Mouse (Mus musculus): ENCODE results near the gene Zbed4.
"Not testable (repeated sequence)": the region's sequence is repeated elsewhere in the genome, so short reads cannot be mapped to it uniquely, and the experiment has no call there.

Gene Zbed4

DNA sequence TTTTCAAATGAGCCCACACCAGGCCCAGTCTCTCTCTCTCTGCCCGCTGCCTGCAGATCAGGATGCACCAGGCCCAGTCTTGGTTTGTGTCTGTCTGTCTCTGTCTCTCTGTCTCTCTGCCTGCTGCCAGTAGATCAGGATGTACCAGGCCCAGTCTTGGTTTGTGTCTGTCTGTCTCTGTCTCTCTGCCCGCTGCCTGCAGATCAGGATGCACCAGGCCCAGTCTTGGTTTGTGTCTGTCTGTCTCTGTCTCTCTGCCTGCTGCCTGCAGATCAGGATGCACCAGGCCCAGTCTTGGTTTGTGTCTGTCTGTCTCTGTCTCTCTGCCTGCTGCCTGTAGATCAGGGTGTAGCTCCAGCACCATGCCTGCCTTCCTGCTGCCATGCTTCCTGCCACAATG, 62.4 kb downstream of the Zbed4 start:
- not testable (repeated sequence) for DNase-seq

- peak; percentile 31 for DNase-seq
Measured at GRCm38 (mm10) chr15:88814411-88815047, 63.1 kb downstream of the Zbed4 start.

- DNase-seq, result no peak
Measured at GRCm38 (mm10) chr15:88815196-88815700, 63.8 kb downstream of the Zbed4 start.

GRCm38 (mm10) chr15:88819026-88819905, 67.8 kb downstream of the Zbed4 start, which contains the start of the genes Alg12 and Creld2:
Gene Alg12, minus strand, starts transcription at chr15:88819318.
Gene Creld2, plus strand, starts transcription at chr15:88819646.
- peak; percentile 99 for DNase-seq

GRCm38 (mm10) chr15:88819906-88820303, 68.4 kb downstream of the Zbed4 start:
- DNase-seq, result no peak

DNA sequence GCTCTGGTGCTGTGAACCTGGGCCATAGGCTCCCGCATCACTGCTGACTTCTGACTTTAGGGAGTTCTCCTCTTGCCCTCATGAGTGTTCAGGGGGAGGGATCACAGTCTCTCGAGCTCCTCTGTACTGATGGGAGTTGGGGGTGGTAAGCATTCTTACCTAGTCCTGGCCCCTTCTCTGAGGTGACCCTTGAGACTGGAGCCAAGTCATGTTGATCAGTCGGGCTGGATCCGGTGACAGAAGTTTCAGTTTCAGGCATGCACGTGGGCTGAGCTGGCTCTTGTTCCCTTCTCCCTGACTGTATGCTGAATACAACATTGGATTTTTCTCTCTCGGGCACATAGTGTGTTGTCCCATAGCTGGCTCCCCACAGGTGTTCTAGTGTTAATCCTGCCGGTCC, 69.9 kb downstream of the Zbed4 start:
- no peak for DNase-seq

DNA sequence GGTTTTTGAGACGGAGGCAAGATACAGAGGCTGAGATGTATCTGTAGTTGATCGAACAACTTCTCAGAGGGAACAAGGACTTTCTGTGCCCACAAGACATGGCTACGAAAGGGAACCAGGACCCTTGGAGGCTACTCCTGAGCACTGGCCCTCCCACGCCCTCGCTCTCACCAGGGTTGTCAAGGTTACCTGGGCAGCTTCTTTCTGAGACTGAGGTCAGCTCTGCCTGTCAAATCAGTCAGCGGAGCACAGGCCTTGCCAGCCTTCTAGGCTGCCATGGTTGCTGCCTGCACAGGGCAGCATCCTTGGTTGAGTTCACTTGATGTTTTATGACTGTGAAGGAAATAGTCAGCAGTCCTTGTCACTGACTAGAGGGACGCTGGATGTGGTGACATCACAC, 71.1 kb downstream of the Zbed4 start:
- DNase-seq, result no peak

- no peak for DNase-seq
Measured at GRCm38 (mm10) chr15:88823376-88823775, 71.9 kb downstream of the Zbed4 start.

DNA sequence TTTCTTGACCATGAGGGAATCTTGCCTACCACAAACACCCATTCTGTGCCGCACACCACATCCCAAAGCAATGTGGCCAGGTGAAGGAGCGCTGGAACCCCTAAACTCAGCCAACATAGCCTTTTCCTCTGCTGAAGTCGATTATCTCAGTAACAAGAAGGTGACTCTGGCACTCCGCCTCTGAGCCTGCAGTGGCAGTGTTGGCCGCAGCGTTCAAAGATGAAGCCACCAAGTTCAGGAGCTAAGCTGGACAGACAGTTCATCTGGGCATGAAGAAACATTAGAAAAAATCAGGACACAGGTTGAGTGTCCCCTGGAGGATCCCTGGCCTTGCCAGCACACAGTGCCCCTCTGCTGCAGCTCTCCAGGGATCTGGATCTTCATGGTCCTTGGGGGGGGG, 76.0 kb downstream of the Zbed4 start:
- DNase-seq, result no peak

DNA sequence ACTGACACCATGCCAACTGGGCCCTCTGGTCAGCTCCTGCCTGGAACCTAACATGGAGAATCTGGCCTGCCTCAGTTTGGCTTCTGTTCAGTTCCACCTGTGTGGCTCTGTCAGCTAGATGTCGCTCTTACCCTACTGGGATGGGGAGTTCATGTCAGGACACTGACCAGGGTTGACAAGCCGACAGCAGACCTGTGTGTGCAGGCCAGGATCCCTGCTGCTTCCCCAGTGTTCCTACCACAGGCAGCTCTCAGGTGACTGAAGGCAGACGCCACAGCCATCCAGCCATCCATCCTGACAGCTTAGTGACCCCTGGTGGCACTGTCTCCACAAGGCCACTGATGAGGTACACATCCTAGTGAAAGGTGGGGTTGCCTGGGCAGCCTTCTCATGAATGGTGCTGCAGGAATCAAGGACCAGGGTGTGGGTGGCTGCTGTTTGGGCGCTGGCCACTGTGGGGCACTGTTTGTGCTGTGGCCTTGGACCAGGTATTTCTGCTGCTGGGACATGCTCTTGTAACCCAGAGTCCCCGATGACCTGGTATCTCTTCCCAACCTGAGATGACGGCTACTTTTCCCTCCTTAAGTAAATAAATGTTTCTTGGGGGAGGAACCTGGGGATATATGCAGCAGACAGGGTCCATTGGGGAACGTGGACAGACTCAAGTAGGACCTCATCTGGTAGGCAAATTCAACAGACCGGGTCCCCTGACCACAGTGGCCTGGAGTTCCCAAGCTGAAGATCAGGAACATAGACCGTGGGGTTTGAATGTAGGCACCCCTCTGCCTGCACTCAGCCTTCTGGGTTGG, 76.7 kb downstream of the Zbed4 start:
- DNase-seq, result peak; percentile 64

GRCm38 (mm10) chr15:88828800-88829705, 77.6 kb downstream of the Zbed4 start:
- DNase-seq, result peak; percentile 88

DNA sequence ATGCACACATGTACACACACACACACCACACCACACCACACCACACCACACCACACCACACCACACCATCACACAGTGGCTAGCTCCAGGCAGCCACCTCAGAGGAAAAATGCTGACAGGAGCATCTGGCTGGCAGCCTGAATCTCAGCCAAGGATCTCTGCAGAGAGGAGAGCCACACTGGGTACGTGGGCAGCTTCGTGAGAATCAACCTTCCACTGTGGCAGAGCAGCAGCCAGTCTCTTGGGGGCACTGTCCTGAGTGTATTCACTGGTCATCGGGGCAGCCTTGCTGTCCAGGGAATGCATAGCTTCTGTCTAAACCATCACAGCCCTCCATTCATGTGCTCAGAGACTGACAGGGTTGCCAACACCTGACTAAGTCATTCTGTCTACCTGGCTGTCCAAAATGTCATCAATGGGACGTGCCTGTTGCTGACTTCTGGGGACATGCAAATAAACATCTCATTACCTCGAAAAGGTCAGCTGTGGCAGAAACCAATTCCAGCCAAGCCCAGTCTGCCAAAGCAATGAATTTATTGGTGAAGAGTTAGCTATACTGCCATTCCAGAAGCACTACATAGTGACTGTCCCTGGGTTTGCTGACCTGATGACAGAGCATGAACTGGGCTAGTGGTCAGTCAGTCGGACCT, 78.5 kb downstream of the Zbed4 start:
- DNase-seq, result no peak

DNA sequence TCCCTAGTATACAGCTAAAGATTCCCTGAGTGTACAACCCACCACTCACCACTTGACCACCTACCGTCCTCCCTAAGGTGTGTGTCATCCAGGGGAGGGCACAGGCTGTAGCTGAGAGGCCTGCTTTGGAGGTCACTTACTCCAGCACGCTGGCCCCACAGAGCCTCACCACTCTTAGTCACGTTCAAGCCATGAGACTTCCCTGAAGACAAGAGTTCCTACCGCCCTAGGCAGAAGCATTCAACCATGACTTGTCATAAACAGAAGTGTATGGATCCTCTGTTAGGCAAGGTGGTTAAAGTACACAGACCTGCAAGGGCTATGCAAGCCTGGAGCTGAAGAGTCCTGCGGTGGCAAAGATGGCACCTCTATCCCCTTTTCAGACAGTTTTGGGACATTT, 79.2 kb downstream of the Zbed4 start:
- DNase-seq, result no peak

DNA sequence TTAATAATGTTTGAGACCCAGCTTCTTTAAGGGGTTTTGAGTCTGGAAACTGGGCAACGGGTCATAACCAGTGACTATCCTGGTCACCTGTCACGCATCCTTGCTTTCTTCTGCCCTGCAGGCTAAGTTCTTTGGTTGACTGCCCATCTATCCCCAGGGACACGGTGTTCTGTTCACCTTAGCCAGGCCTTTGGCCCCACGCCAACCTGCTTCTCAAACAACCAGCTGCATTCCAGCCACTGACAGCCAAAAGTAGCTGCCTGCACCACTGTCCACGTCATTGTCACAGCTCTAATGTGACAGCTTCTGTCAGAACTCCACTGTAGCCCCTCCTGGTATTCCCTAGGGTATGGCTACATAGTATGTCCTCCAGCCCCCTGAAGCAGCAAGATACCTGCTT, 80.0 kb downstream of the Zbed4 start:
- no peak for DNase-seq

DNA sequence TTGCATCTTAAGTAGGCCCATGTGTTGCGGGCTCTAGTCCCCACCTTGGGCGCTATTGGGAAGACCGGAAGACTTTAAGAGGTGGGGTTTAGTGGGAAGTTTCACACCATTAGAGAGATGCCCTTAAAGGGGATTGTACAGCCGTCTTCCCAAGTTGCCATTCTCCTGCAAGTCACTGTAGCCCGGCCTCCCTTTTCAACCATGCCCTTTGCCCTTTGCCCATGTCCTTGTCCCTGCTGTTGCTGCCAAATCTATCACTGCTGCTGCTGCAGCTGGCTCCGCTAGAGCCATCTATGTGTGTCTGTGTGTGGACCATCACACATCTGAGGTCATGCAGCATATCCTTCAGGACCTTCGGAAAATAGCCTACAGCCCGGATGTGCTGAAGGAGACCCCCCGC, 81.1 kb downstream of the Zbed4 start:
- DNase-seq, result no peak

Data from thymus, postnatal 14 days (tissue).